Mouse (Mus musculus) kidney, postnatal 36 days (tissue): ENCODE results near the gene Rpl11.
"Not testable (repeated sequence)": the region's sequence is repeated elsewhere in the genome, so short reads cannot be mapped to it uniquely, and the experiment has no call there.

Experiments used
- DNase-seq, 2 experiments: peaks; one replicate each; pipeline ENCODE4 v3.0.0; 2021 to 2022; ENCODE audit warnings: mixed read lengths in 2 of 2

The Rpl11 gene

DNA sequence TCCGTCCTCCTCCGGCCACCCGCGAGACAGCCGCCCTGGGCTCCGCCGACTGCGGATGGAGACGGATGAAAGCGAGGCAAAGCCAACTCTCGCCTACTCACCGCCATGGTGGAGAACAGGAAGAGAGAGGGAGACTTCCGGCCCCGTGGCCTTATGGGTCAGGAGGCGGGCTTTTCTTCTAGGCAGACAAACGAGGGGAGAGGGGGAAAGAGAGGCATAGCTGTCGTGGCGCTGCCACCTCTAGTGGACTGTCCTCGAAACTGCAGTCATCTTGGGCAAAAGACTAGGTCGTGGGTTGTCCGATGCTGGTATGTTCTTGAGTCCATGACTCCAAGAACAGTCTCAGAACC, at the start of gene Rpl11:
TSS of gene Rpl11 (minus strand) at position 182 of the 350 bp plus-strand sequence.
- DNase-seq: peak; percentile 95 to 96

DNA sequence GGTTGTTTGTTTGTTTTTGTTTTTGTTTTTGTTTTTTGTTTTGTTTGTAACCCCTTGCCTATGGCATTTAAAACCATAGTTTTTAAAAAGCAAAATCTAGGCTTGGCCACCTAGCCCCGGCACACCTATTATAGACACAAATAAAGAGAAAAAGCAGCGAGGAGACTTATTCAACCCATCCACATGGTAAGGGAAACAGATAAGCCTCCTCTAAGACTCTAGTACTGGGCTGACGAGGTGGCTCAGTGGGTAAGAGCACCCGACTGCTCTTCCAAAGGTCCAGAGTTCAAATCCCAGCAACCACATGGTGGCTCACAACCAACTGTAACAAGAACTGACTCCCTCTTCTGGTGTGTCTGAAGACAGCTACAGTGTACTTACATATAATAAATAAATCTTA, 48.5 kb upstream of the Rpl11 start:
- not testable (repeated sequence) for DNase-seq

GRCm38 (mm10) chr4:136100396-136101070, 47.3 kb upstream of the Rpl11 start:
- no peak for DNase-seq

DNA sequence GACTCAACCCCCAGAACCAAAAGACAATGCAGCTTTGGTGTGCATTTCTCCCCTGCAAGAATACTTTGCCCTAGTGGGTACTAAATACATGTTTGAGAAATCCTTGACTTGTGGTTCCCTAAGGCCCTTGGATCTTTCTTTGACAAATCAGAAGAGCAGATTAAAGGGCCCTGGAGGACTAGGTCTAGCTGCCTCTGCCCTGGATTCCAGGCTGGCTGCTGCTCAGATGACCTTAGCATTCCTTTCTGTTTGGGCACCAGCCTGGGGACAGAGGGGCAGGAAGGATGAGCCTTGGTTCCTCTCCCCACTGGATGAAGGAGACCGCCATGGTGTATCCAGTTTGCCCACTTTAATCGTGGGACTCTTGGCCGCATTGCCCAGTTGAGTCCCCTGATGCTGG, 45.2 kb upstream of the Rpl11 start:
- no peak for DNase-seq

- no peak for DNase-seq
These were observed 43.4 kb upstream of the Rpl11 start for GRCm38 (mm10) chr4:136096446-136097113.

GRCm38 (mm10) chr4:136095490-136096105, 42.4 kb upstream of the Rpl11 start:
- DNase-seq: no peak

- no peak for DNase-seq
These were observed 41.4 kb upstream of the Rpl11 start for GRCm38 (mm10) chr4:136094519-136095219.

DNA sequence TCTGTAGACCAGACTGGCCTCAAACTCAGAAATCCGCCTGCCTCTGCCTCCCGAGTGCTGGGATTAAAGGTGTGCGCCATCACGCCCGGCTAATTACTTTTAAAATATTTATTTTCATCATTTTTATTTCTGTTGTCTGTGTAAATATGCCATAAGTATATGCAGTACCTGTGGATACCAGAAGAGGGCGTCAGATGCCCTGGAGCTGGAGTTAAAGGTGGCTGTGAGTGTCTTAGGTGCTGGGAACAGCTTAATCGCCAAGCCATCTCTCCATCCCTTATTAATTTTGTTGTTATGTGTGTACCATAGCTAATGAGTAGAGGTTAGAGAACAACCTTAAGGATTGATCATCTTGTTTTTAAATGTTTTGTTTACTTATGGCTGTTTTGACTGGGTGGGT, 39.3 kb upstream of the Rpl11 start:
- DNase-seq: no peak

- peak in 1 of 2 experiments; percentile 25 for DNase-seq
These were observed 38.1 kb upstream of the Rpl11 start for GRCm38 (mm10) chr4:136091346-136091745.

DNA sequence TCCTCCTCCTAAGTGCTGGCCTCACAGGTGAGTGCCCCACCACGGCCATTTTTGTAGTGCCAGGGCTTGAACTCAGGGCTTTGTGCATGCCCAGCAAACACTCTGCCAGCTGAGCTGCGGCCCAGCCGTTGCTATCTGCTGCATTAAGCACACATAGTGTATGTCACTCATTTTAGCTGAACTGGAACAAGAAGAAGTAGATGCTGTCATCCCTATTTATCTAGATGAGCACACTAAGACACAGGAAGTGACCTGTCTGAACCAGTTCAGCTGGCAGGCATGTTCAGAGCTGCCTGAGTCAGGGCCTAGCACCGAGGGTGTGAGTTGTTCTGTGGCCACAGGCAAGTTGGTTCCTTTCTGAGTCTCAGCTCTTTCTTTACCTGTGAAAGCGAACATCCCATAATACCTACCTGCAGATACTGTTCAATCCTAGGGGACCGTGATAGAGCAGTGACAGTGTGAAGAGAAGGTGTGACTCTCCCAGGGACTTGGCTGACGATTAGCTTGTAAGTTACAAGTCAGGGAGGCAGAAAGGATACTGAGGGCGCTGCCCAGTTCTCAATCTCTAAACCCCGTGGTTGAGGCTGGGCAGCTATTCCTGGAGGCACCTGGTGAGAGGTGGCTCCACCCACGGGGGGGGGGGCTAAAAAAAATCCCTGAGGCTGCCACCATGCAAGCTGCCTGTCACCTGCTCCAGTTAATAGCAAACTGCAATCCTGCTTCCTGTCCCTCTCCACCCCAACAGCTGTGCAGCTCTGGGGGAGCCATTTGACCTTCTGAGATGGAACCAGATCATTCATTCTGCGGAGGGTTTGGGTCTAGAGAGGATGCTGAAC, 36.7 kb upstream of the Rpl11 start:
- peak; percentile 54 to 62 for DNase-seq

- DNase-seq: no peak
These were observed 35.9 kb upstream of the Rpl11 start for GRCm38 (mm10) chr4:136088971-136089747.

- DNase-seq: no peak
These were observed 35.1 kb upstream of the Rpl11 start for GRCm38 (mm10) chr4:136088364-136088763.

DNA sequence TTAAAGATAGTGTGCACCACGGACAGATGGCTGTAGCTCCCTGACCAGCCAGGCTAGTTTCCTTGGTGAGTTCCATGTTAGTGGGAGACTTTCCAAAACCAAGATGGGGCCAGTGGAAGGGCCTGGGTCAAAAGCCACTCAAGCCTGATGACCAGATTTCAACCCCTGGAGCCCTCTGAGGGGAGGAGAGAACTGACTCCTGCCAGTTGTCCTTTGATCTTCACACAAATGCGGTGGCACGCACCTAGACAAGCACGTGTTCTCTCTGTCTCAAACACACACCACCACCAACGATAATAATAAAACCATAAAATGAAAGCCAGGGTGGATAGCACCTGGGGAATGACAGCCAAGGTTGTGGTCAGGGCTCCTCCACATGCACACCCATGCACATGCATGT, 34.0 kb upstream of the Rpl11 start:
- no peak for DNase-seq

DNA sequence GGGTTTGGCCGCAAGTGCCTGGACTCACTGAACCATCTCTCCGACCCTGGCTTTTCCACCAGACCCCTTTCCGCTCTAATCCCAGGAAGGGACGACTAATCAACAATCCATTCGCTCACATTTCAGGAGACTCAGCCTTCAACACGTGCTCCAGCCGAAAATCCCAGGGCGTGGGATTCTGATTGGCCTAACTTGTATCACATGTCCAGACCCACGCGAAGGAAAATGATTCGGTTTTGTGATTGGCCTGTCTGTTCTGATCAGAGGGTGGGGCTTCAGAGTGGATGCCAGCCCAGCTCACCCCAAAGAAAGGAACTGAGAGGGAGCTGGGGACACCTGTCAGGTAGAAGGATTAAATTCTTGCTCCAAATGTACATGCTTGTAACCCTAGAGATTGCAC, 31.6 kb upstream of the Rpl11 start:
- DNase-seq: no peak

DNA sequence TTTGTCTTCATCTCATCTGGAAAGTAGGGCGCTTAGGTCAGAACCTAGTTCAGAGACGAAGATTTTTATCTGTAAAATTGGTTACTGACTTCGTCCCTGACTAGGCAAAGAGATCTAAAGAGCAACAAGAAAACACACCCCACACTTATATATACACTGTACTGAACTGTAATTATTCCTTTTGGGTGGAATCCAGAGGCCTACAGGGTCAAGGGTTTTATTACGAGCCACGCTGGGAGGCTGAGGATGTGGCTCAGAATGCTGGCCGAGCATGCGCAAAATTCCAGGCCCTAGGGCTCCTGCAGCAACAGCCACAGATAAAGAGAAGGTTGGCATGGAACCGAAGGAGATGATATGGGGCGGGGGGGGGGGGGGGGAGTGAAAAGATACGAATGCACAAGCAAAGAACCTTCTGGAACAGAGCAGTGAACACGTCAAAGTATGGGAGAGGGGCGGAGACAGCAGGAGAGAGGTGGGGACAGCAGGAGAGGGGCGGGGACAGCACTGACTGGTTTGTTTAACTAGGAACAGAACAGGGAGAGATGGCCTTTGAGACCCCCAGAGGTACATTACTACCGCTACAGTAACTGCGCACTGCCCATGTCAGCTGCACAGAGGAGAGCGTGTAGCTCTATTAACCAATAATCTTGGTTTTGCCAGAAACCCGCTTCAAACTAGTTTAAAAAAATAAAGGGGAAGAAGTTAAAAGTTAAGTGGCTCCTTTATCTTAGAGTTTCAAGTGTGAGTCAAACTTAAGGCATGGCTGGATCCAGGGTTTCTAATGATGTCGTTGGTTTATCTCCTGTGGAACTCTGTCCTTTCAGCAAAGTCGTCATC, 30.3 kb upstream of the Rpl11 start:
- DNase-seq: no peak

DNA sequence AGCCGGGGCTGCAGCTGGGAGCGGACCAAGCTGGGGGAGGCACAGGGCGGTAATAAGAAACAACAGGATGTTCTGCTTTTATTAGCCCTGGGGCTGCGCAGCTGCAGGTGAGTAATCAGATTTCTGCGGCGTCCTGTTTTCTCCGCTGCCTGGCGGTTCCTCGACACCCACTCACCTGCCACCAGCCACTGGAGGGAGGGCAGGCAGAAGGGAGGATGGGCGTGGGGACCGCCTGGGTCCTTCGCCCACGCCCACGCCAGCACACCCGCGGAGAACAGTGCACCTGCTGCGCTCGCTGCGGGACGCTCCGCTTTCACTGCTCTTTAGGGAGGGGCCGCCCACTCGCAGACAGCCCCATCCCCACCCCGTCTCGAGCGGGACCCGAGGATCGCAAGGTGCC, 28.5 kb upstream of the Rpl11 start:
- DNase-seq: peak in 1 of 2 experiments; percentile 16

DNA sequence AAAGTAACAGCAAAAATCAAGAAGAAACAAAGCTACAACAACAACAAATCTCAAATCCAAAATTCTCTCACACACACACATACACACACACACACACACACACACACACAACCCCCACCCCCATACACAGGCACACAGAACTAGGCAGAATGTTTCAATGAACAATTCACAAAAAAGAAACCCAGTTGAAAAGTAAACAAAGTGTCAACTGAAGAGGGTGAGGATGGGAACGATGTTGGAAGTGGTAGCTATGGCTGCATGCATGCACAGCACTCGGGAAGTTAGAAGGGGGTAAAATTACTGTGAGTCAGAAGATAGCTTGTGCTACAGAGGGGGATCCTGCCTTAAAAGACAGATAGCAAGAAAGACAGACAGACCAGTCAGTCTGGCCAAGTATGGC, 25.4 kb upstream of the Rpl11 start:
- DNase-seq: no peak

GRCm38 (mm10) chr4:136076776-136077538, 23.7 kb upstream of the Rpl11 start:
- no peak for DNase-seq

GRCm38 (mm10) chr4:136071178-136071714, 18.0 kb upstream of the Rpl11 start:
- peak; percentile 80 to 91 for DNase-seq

DNA sequence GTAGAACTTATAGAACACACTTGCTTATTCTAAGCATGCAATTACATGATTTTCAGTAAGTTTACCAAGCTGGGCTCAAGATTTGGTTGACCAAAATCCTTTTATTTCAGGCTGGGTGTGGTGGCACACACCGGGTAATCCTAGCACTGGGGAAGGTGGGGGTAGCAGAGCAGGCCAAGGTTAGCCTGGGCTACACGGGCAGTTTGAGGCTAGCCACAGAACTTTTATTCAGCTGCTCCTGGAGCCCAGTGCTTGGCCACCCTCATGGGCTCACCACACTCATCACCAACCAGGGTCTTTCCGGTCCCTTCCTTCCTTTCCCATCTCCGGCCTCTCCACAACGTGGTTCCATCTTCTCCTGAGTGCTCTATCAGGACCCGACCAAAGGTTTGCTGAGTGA, 17.4 kb upstream of the Rpl11 start:
- DNase-seq: no peak
